Mouse (Mus musculus) lung, embryonic 16.5 days (tissue): ENCODE measurements around the gene Tardbp. TPM values are rescaled to one million over a fixed set of nuclear protein-coding genes. Genes with fewer than 3 reads are reported as not detected.

Source experiments
- ATAC-seq: fragments of 200-750 bp; cut with Nextera tagmentation; 2 replicates; pipeline ENCODE4 v1.8.0; 2017; ENCODE audit warnings: low read depth, mild to moderate bottlenecking, moderate library complexity
- H3K27ac ChIP-seq: fragments of 300-500 bp; sonication (generic); 2 replicates; pipeline ENCODE4 v1.5.1; 2014; ENCODE audit warnings: mild to moderate bottlenecking, control low read depth, low read length
- H3K27me3 ChIP-seq: fragments of 300-500 bp; sonication (generic); 2 replicates; pipeline ENCODE4 v1.6.1; 2014; ENCODE audit warnings: low read depth, low read length, mixed read lengths; ENCODE audit not compliant: control insufficient read depth, insufficient read depth
- H3K36me3 ChIP-seq: fragments of 300-500 bp; sonication (generic); 2 replicates; pipeline ENCODE4 v1.6.1; 2014; ENCODE audit warnings: low read length; ENCODE audit not compliant: control insufficient read depth, insufficient read depth
- H3K4me1 ChIP-seq: fragments of 300-500 bp; sonication (generic); replicated peaks from 2 replicates; pipeline ENCODE4 v1.6.1; 2014; ENCODE audit warnings: low read length, mixed read lengths; ENCODE audit not compliant: control insufficient read depth, insufficient read depth
- H3K4me2 ChIP-seq: fragments of 300-500 bp; sonication (generic); 2 replicates; pipeline ENCODE4 v1.6.1; 2014; ENCODE audit warnings: low read depth, low read length, control low read depth
- H3K4me3 ChIP-seq: fragments of 300-500 bp; sonication (generic); 2 replicates; pipeline ENCODE4 v1.5.1; 2014; ENCODE audit warnings: mild to moderate bottlenecking, low read length, control low read depth
- H3K9ac ChIP-seq: fragments of 300-500 bp; sonication (generic); 2 replicates; pipeline ENCODE4 v1.6.1; 2014; ENCODE audit warnings: low read length, control low read depth
- H3K9me3 ChIP-seq: fragments of 300-500 bp; sonication (generic); 2 replicates; pipeline ENCODE4 v1.6.1; 2016; ENCODE audit warnings: low read length; ENCODE audit not compliant: control insufficient read depth
- WGBS: fragments of 180-500 bp; shearing (Covaris S2); extraction: QIAGEN DNeasy Blood & Tissue Kit; methylation state at CpG from one replicate; pipeline ENCODE4 v1.1.7; 2014; 5-methylcytosine and 5-hydroxymethylcytosine counted together
- polyA plus RNA-seq: library from polyadenylated mRNA; unstranded; fragments of >200 nt; fragmentation: Nextera tagmentation; extraction: Ambion mirVana; gene quantifications from 2 replicates; pipeline ENCODE4 v1.2.1, GENCODE M21; 2015

Tardbp gene
- polyA plus RNA-seq, 1 experiment from 2014 or later: 367 TPM

- no peak overlapping the region for H3K4me2 ChIP-seq
- no peaks in the 10 kb centered on the region for H3K27me3 ChIP-seq
- H3K36me3 ChIP-seq: peaks cover 12% of the 10 kb centered on the region
- H3K9ac ChIP-seq: no peak overlapping the region
- H3K4me1 ChIP-seq: 0 out of 2 replicates have a peak, but pooled peaks cover 3% of the 10 kb centered on the region
- no peak overlapping the region for H3K4me3 ChIP-seq
- ATAC-seq: no peak
- WGBS: 69% methylated on average over 5 of the region's 5 CpGs
- no peaks in the 10 kb centered on the region for H3K9me3 ChIP-seq
- no peak overlapping the region for H3K27ac ChIP-seq
These were observed 17.0 kb downstream of the Tardbp start for GRCm38 (mm10) chr4:148609805-148610204.

- Histone ChIP-seq H3K4me2 (no peak overlapping the region), H3K4me1 (0 out of 2 replicates have a peak, but pooled peaks cover 3% of the 10 kb centered on the region), H3K27me3 (no peaks in the 10 kb centered on the region), H3K27ac (no peak overlapping the region), H3K9ac (no peak overlapping the region), H3K4me3 (no peak overlapping the region), H3K36me3 (peaks cover 3% of the 10 kb centered on the region; the same call in 1 of the 2 replicates), H3K9me3 (no peaks in the 10 kb centered on the region)
- 0 out of 2 replicates have a peak, but pooled peaks have one; percentile 35 for ATAC-seq
- WGBS: 21% methylated on average over 5 of the region's 5 CpGs
These were observed 19.1 kb downstream of the Tardbp start for GRCm38 (mm10) chr4:148607758-148608157.

- no peaks in the 10 kb centered on the region for H3K27me3 ChIP-seq
- 0 out of 2 replicates have a peak, but pooled peaks cover 3% of the 10 kb centered on the region for H3K4me1 ChIP-seq
- no peak overlapping the region for H3K27ac ChIP-seq
- no peak overlapping the region for H3K4me2 ChIP-seq
- no peaks in the 10 kb centered on the region for H3K36me3 ChIP-seq
- peak; percentile 57; the same call in 1 of the 2 replicates for ATAC-seq
- no peak overlapping the region for H3K9ac ChIP-seq
- no peak overlapping the region for H3K4me3 ChIP-seq
- 93% methylated on average over 3 of the region's 3 CpGs for WGBS
- H3K9me3 ChIP-seq: no peaks in the 10 kb centered on the region
These were observed 22.2 kb downstream of the Tardbp start for GRCm38 (mm10) chr4:148604541-148605165.

GRCm38 (mm10) chr4:148604141-148604540, 22.7 kb downstream of the Tardbp start:
- 66% methylated on average over 7 of the region's 7 CpGs for WGBS
- no peaks in the 10 kb centered on the region; the same call in 1 of the 2 replicates for H3K36me3 ChIP-seq
- no peak overlapping the region for H3K4me2 ChIP-seq
- no peak overlapping the region for H3K4me3 ChIP-seq
- 0 out of 2 replicates have a peak, but pooled peaks cover 3% of the 10 kb centered on the region for H3K4me1 ChIP-seq
- no peak overlapping the region for H3K27ac ChIP-seq
- H3K27me3 ChIP-seq: no peaks in the 10 kb centered on the region
- ATAC-seq: no peak
- no peak overlapping the region for H3K9ac ChIP-seq
- H3K9me3 ChIP-seq: no peaks in the 10 kb centered on the region; the same call in none of the 2 replicates

DNA sequence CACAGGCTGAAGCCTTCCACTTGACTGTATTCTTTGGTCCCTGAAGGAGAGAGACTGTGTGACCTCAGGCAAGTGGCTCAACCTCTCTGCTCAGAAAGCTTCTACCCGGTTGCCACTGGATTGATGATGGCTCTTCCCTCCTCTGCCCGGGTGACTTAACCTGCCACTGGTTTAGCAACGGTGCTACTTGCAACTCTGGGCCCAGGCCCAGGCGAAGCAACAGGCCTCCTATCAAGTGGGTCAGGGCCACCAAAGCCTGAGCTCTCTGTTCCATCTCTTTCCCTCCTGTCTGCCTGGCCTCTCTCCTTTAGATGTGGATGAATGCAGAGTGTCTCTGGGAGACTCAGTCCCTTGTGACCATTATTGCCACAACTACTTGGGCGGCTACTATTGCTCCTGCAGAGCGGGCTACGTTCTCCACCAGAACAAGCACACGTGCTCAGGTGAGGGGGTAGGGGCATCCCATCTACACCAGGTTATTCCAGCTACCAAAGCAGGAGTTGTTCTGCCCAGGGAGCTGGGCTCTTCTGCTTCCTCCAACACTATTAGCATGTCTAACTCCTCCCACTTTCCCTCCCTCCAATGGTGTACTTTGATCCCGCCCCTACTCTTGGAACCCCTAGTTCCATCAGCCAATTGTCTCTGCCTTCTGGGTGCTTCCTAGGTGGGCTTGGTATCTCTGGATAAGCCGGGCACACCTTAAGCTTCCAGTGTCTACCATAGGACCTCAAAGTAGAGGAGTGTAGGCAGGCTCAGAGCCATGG, 23.3 kb downstream of the Tardbp start:
- H3K9ac ChIP-seq: no peak overlapping the region
- no peaks in the 10 kb centered on the region for H3K27me3 ChIP-seq
- H3K4me3 ChIP-seq: no peak overlapping the region
- peaks cover 4% of the 10 kb centered on the region for H3K9me3 ChIP-seq
- no peak overlapping the region for H3K27ac ChIP-seq
- H3K4me2 ChIP-seq: no peak overlapping the region
- 64% methylated on average over 10 of the region's 10 CpGs for WGBS
- 0 out of 2 replicates have a peak, but pooled peaks cover under 1% of the 10 kb centered on the region for H3K4me1 ChIP-seq
- peaks cover 5% of the 10 kb centered on the region; the same call in 1 of the 2 replicates for H3K36me3 ChIP-seq
- no peak for ATAC-seq

GRCm38 (mm10) chr4:148602357-148603120, 24.3 kb downstream of the Tardbp start, which contains the start of gene Masp2:
Gene Masp2 (plus strand): TSS chr4:148602554.
- Histone ChIP-seq H3K27me3 (no peaks in the 10 kb centered on the region), H3K4me1 (no peaks in the 10 kb centered on the region), H3K4me3 (no peak within 1 kb of the TSS), H3K27ac (no peak within 1 kb of the TSS), H3K9ac (no peak within 1 kb of the TSS), H3K4me2 (no peak within 1 kb of the TSS), H3K36me3 (peaks cover 6% of the 10 kb centered on the region; the same call in 1 of the 2 replicates), H3K9me3 (peaks cover 4% of the 10 kb centered on the region)
- WGBS: 84% methylated on average over 14 of the region's 14 CpGs
- no peak for ATAC-seq

- H3K27me3 ChIP-seq: no peaks in the 10 kb centered on the region
- peaks cover 9% of the 10 kb centered on the region; the same call in 1 of the 2 replicates for H3K36me3 ChIP-seq
- no peak overlapping the region for H3K4me3 ChIP-seq
- peaks cover 4% of the 10 kb centered on the region for H3K9me3 ChIP-seq
- no peak overlapping the region for H3K27ac ChIP-seq
- no peak overlapping the region for H3K9ac ChIP-seq
- WGBS: 70% methylated on average over 4 of the region's 4 CpGs
- H3K4me2 ChIP-seq: no peak overlapping the region
- no peaks in the 10 kb centered on the region for H3K4me1 ChIP-seq
- no peak for ATAC-seq
These were observed 24.9 kb downstream of the Tardbp start for GRCm38 (mm10) chr4:148601871-148602270.

DNA sequence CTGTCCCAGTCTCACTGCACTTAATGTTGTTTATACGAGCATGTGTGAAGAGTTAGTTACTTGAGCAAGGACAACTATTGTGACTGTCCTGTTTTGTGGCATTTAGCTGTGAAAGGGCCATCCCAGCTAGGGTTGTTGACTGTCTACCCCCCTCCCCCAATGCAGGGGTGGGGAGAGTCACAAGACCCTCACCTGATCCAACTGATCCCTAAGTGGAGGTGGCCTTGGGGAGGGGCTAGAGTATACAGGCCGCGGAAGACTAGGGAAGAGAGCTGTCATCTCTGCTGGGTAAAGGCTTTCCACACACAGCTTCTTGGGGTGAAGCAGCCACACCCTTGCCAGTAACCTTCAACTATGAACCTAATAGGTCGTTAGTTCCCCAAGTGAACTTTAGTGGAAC, 26.5 kb downstream of the Tardbp start:
- whole genome bisulfite sequencing: 95% methylated on average over 4 of the region's 4 CpGs
- no peak for ATAC-seq
- H3K9ac ChIP-seq: no peak overlapping the region

DNA sequence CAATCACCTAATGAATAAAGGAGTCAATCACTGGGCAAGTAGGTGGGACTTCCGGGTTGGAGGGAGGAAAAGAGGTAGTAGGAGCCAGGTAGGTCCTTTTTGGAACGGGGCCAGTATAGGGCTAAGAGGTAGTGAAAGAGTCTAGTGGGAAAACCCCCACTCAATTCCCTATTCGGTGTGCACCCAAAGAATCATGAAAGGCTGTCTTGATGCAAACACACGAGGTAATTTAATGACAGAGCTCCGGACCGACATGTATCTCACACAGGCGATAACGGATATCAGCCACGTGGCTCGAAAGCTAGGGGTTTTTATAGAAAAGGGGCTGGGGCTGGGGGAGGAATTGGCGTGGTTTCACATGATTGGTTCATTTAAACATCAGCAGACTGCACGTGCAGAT, 28.0 kb downstream of the Tardbp start:
- H3K36me3 ChIP-seq: peaks cover 39% of the 10 kb centered on the region
- ATAC-seq: no peak
- no peak overlapping the region for H3K4me3 ChIP-seq
- no peak overlapping the region for H3K9ac ChIP-seq
- H3K27ac ChIP-seq: no peak overlapping the region
- H3K27me3 ChIP-seq: no peaks in the 10 kb centered on the region
- H3K9me3 ChIP-seq: peaks cover 4% of the 10 kb centered on the region
- H3K4me1 ChIP-seq: no peaks in the 10 kb centered on the region
- 92% methylated on average over 12 of the region's 12 CpGs for WGBS
- no peak overlapping the region for H3K4me2 ChIP-seq

More for the DNA sequence above, 26.5 kb downstream of the Tardbp start:
- H3K36me3 ChIP-seq: peaks cover 24% of the 10 kb centered on the region
- no peaks in the 10 kb centered on the region for H3K4me1 ChIP-seq
- no peak overlapping the region for H3K27ac ChIP-seq
- no peaks in the 10 kb centered on the region for H3K27me3 ChIP-seq
- no peak overlapping the region for H3K4me2 ChIP-seq
- H3K9me3 ChIP-seq: peaks cover 4% of the 10 kb centered on the region
- H3K4me3 ChIP-seq: no peak overlapping the region
